Mouse (Mus musculus) CH12.LX (cell line): ENCODE measurements around the gene Sbk3.

ENCODE experiments used
- CTCF ChIP-seq, 2 experiments: IDR thresholded peaks in 1 of 2; conservative IDR thresholded peaks in 1 of 2; 2 replicates each; pipeline ENCODE4 v1.5.1; 2011 to 2012; ENCODE audit warnings: low read depth in 2 of 2, low read length in 2 of 2, improper control_type of control experiment in 1 of 2, inconsistent platforms in 1 of 2, mild to moderate bottlenecking in 1 of 2, moderate library complexity in 1 of 2
- POLR2A ChIP-seq: IDR thresholded peaks from 2 replicates; pipeline ENCODE4 v1.6.1; 2011; ENCODE audit warnings: low read depth, mild to moderate bottlenecking, improper control_type of control experiment, low read length

DNA sequence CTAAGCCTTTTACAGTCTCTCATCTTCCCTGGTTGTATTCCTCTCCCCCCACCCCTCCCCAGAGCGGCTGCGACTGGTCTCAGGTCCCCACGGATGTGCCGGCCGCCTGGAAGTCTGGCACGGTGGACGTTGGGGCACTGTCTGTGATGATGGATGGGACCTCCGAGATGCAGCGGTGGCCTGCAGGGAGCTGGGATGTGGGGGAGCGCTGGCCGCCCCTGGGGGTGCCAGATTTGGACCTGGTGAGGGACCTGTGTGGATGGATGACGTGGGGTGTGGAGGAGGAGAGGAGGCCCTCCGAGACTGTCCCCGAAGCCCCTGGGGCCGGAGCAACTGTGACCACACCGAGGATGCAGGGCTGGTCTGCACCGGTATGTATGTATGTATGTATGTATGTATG, 42.6 kb downstream of the Sbk3 start:
- TF ChIP-seq CTCF (conservative IDR thresholded peaks at IDR 0.05 in 1 of 2, IDR thresholded peaks at IDR 0.05 in 1 of 2; ENCODE audit: low read depth in 2 of 2, low read length in 2 of 2) (no peak), POLR2A (no peak)
